Mouse (Mus musculus) adrenal gland, postnatal 25 days (tissue): ENCODE data around the gene Fcna. TPM values are rescaled to one million over a fixed set of nuclear protein-coding genes. Genes with fewer than 3 reads are reported as not detected.

Experiments used
- DNase-seq: peaks from one replicate; pipeline ENCODE4 v3.0.0; 2021; ENCODE audit warnings: mixed read lengths
- total RNA-seq: library from RNA; stranded (reverse); gene quantifications from 2 replicates; pipeline ENCODE4 v1.2.3, GENCODE M21; 2021

The Fcna gene
- total RNA-seq, 1 experiment from 2014 or later, result 2.6 TPM

GRCm38 (mm10) chr2:25607761-25608622 is 19.8 kb downstream of the Fcna start, which contains the start of gene Rabl6:
TSS of gene Rabl6 (minus strand) at chr2:25608521.
- DNase-seq, result peak; percentile 90

DNA sequence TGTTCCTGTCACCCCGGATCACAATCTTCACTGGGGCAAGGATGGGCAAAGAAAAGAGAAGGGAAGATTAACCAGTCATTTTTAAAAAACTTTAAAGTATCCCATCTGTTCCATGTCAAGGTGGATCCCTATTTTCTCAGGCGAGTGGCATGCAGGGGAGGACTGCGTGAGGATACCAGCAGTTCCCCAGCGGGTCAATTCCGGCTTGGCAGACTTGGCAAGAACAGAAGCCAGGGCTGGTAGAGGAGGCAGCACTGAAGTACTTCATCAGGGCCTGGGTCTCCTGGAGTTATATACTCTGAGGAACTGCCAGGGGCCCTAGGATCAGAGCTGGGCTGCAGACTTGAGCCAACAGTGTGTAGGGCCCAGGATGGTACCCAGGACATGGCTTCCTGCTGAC is 25.3 kb downstream of the Fcna start:
- no peak for DNase-seq

- DNase-seq, result no peak
Observed at GRCm38 (mm10) chr2:25600037-25600436, 27.8 kb downstream of the Fcna start.

- DNase-seq, result no peak
Observed at GRCm38 (mm10) chr2:25598749-25599148, 29.1 kb downstream of the Fcna start.

DNA sequence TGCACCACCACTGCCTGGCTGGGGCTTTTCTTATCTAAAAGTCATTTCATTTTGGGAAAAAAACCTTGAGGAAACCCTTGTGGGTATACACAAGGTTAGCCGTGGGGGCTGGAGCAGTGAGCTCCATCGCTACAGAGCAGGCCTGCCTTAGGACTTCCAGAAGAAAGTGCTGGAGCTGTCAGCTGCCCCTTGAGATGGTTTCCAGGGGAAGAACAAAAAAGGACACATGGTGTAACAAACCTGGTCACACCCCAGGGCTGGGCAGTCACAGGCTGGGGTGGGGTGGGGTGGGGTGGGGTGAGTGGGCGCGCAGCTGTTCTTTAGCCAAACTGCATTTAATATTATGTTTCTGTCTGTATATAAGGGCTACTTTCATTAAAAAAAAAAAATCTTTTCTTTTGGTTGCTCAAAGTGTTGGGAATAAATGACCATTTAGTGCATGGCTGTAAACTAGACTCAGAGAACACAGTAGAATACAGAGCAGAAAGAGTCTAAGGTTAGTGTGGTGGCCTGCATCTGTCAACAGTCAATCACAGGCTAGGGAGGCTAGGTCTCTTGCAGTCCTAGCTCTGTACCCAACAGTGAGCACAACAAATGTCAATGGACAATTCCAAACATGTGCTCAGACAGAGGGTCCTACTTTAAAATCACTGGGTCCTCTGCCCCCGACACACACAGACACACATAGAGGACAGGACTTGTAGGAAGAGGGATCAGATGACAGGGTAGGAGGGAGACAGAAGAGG is 30.9 kb downstream of the Fcna start:
- DNase-seq, result no peak

DNA sequence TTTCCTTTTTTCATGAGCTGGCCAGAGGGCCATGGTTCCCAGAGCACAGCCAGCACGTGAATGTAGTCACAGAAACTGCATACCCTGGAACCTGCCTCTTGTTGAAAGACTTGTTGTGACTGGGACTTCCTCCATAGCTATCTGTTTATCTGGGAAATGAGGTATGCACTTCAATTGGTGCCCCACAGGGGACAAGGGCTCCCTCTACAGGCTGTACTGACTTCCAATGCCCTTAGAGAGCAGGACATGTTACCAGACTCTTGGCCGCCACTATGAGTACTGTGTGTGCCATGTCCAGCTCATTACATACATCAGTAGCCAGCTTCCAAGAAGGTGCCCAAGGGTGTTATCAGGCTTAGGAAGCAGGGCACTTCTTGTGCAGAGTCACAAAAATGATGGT is 36.0 kb downstream of the Fcna start:
- DNase-seq, result no peak

DNA sequence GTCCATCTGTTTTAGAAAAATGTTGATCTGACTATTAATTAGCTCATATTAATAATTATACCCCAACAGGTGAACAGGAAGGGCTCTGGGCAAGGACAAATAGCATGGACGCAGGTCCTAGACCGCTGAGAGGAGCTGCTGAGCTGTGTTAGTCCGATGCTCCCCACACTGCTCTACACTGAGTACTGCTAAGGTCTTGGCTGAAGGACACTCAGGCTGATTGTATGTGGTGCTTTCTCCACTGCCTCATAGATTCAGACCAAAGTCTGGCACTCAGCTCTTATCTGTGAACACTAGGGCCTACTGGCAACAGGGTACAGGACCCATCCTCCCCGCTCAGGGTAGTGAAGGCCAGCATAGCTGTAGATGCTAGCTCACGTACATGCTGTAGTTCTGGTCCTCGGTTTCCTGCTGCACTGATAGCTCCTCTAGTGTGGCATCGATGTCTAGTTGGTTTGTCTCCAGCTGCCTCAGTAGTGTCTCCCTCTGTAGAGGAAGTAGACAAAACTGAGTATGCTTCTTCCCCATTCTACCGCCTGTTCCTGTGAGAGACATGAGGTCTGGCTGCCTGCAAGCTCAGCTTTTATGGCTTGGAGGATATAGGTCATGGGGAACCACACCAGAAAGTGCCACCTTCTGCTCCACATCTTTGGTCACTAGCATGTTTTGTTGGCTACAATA is 39.5 kb downstream of the Fcna start:
- no peak for DNase-seq

- DNase-seq, result no peak
Observed at GRCm38 (mm10) chr2:25587290-25587689, 40.5 kb downstream of the Fcna start.

- no peak for DNase-seq
Observed at GRCm38 (mm10) chr2:25585601-25586000, 42.2 kb downstream of the Fcna start.

DNA sequence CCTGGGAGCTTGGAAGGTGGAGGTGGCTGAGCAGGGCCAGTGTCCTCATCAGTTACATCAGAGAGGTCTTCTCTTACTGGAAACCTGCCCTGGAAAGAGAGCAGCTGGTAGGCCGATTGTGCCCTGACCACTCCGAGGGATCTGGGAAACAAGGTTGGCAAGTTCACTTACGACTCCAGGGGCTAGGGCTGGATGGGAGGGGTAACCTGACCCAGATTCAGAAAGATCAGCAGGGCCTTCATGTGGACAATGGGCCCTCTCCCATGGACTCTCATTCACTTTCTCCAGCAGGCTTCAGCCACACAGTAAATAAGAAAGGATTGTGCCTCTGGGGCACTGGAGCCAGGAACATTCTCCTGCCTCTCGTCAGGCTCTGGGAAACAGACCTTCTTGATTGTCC is 43.0 kb downstream of the Fcna start:
- no peak for DNase-seq

DNA sequence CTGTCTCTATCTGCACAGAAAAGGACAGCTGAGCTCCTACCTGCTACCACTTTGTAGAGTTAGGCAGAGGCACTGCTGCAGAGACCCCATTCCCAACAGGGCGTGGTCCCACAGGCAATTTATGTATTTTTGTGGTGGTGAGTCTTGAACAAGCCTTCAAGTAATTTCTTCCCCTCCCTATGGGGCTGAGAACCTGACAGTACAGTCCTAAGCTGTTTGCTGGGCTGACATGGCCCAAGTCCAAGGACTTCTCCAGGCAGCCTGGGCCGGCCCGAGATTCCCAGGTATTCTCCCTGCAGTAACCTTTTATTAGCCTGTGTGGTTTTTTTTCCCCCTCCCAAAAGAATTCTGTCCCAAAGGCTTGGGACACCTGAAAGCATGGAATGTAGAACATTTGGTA is 43.7 kb downstream of the Fcna start:
- no peak for DNase-seq

DNA sequence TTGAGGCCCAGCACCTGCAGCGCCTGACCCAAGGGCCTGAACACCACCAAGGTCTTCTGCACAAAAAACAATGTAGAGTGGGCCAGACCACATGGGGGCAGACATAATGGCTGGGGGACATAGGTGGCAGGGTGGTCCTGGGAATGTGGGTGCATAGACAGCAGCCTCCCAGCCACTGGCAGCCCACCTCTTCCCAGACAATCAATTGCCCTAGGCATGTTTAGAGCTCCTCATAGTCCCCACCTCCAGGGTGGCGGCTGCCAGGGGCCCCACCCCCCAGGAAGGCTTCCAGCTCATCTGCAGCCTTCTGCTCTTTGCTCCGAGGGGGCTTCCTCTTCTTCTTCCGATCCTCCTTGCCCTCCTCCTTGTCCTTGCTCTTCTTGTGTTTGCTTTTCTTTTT is 44.3 kb downstream of the Fcna start:
- DNase-seq, result no peak

- no peak for DNase-seq
Observed at GRCm38 (mm10) chr2:25583120-25583481, 44.7 kb downstream of the Fcna start.

DNA sequence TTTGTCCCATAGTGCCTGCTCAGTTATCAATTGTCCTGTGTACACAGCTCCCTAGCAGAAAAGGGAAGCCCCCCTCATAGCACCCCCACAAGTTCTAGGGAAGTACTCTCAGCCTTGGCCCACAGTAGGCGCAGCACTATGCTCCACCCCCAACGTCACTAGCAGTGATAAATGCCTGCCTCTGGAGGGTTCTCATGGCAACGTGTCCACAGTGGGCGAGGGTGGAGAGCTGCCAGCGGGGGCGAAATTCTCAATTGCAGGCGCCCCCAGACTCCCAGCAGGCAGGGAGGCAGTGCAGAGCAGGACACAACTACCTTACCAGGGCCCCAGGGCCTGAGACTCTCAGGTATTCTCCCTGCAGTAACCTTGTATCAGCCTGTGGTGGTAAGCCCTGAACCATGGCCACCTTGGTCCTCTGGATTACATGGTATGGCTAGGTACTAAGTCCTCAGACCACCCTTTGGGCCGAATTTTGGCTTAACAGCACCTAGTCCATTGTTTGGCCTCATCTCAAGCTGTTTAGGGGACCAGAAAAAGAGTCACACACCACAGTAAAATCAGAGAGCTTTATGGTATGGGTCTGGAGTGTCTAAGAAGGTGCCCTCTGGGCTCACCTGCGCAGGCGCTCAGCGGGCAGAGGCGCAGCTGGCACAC is 45.2 kb downstream of the Fcna start:
- DNase-seq, result no peak

DNA sequence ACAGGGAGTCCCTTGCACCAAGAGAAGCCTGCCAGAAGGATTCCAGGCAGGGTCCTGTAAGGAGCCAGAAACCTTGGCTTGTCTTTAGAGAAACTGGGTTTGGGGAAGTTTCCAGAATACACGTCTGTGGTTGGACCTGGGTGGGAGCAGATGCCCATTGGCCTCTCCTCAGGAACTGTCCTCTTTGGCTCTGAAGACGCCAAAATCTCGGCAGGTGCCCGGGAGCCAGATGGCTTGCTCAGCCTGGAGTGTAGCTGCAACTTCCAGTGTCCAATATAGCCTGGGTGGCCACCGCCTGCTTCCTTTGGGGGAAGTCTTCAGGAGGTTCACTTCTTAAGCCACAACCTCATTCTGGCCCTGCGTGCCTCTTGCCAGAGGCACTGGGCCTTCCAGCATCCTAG is 45.9 kb downstream of the Fcna start:
- DNase-seq, result no peak

DNA sequence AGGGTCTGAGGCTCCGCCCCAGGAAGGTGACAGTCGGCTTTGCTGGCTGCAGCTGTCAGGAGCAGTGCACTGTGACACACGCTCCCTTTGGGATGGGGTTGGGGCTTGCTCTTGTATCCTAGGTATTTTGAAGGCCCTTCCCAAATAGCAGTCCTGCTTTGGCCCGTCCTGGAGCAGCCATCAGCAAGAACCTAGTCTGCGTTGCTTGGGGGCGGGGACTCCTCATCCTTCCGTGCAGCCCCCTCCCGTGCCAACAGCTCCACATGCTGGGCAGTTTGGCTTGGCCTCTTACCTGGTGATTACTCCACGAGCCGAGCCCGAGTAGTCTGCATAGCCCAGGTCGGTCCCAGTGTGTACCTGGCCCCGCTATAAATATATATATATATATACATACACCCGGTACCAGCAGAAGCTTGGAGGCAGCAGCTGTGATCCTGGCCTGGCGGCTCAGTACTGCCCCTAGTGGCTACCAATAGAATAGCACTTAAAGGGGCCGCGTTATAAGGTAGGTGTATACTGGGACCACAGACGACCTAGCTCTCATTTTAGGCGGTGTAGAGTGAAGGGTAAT is 46.5 kb downstream of the Fcna start, which contains the start of gene Ajm1:
Ajm1 (minus strand) TSS at position 464 of the 571 bp plus-strand sequence.
- no peak for DNase-seq

- DNase-seq, result no peak
Observed at GRCm38 (mm10) chr2:25580621-25581101, 47.2 kb downstream of the Fcna start.

- DNase-seq, result no peak
Observed at GRCm38 (mm10) chr2:25579737-25580460, 47.9 kb downstream of the Fcna start.

- no peak for DNase-seq
Observed at GRCm38 (mm10) chr2:25578796-25579736, 48.8 kb downstream of the Fcna start.
